Mouse (Mus musculus) limb, embryonic 11.5 days (tissue): ENCODE measurements around the gene Fbxw7. TPM values are rescaled to one million over a fixed set of nuclear protein-coding genes. Genes with fewer than 3 reads are reported as not detected.

Source experiments
- ATAC-seq: fragments of 200-750 bp; cut with Nextera tagmentation; 2 replicates; pipeline ENCODE4 v1.8.0; 2017; ENCODE audit warnings: low read depth; ENCODE audit not compliant: insufficient number of reproducible peaks, low FRiP score, low TSS enrichment
- DNase-seq: peaks from one replicate; pipeline ENCODE4 v3.0.0-alpha.2; 2015; ENCODE audit warnings: low spot score
- H3K27ac ChIP-seq: fragments of 300-500 bp; sonication (generic); replicated peaks from 2 replicates; pipeline ENCODE4 v1.5.1; 2014; ENCODE audit warnings: low read depth, mild to moderate bottlenecking, low read length
- H3K27me3 ChIP-seq: fragments of 300-500 bp; sonication (generic); 2 replicates; pipeline ENCODE4 v1.6.1; 2014; ENCODE audit warnings: mild to moderate bottlenecking, low read length, mixed read lengths; ENCODE audit not compliant: control insufficient read depth, insufficient read depth
- H3K36me3 ChIP-seq: fragments of 300-500 bp; sonication (generic); 2 replicates; pipeline ENCODE4 v1.6.1; 2014; ENCODE audit warnings: mild to moderate bottlenecking, low read length, moderate library complexity, mixed read lengths; ENCODE audit not compliant: control insufficient read depth, insufficient read depth
- H3K4me1 ChIP-seq: fragments of 300-500 bp; sonication (generic); 2 replicates; pipeline ENCODE4 v1.6.1; 2014; ENCODE audit warnings: low read length, mixed read lengths; ENCODE audit not compliant: control insufficient read depth, insufficient read depth
- H3K4me2 ChIP-seq: fragments of 300-500 bp; sonication (generic); 2 replicates; pipeline ENCODE4 v1.6.1; 2014; ENCODE audit warnings: low read depth, mild to moderate bottlenecking, moderate library complexity; ENCODE audit not compliant: severe bottlenecking
- H3K4me3 ChIP-seq: fragments of 300-500 bp; sonication (generic); 2 replicates; pipeline ENCODE4 v1.5.1; 2014; ENCODE audit warnings: low read depth, low read length
- H3K9ac ChIP-seq: fragments of 300-500 bp; sonication (generic); 2 replicates; pipeline ENCODE4 v1.6.1; 2014; ENCODE audit warnings: mild to moderate bottlenecking, low read length
- H3K9me3 ChIP-seq: fragments of 300-500 bp; sonication (generic); 2 replicates; pipeline ENCODE4 v1.6.1; 2016; ENCODE audit warnings: low read length; ENCODE audit not compliant: control insufficient read depth
- WGBS: fragments of 180-500 bp; shearing (Covaris S2); extraction: QIAGEN DNeasy Blood & Tissue Kit; methylation state at CpG from one replicate; pipeline ENCODE4 v1.1.7; 2014; 5-methylcytosine and 5-hydroxymethylcytosine counted together
- polyA plus RNA-seq: library from polyadenylated mRNA; unstranded; fragments of >200 nt; fragmentation: Nextera tagmentation; extraction: Ambion mirVana; gene quantifications from 2 replicates; pipeline ENCODE4 v1.2.1, GENCODE M21; 2014

The Fbxw7 gene
- polyA plus RNA-seq, 1 experiment from 2014 or later = 8.5 TPM

DNA sequence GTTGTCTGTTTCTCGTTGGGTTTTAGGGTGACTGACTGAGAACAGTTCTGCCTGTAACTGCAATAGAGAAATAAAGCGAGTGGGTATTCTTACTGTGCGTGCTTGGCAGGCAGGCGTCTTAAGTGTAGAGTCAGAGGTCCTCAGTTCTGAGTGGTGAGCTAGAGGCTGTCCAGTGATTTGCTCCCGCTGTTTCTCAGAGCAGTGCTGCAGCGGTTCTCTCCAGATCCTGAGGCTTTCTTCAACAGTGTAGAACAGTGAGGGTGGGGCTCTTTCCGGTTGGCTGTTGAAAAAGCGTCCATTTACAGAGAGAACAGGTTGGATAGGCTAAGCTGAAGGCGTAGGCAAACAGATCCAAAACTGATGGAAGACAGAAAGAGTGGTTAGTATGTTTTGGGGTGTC lies 60.2 kb downstream of the Fbxw7 start:
- Histone ChIP-seq H3K27ac (no peak overlapping the region), H3K4me1 (no peaks in the 10 kb centered on the region), H3K36me3 (no peaks in the 10 kb centered on the region), H3K4me3 (no peak overlapping the region), H3K4me2 (no peak overlapping the region), H3K27me3 (no peaks in the 10 kb centered on the region), H3K9me3 (no peaks in the 10 kb centered on the region), H3K9ac (no peak overlapping the region)
- ATAC-seq (no peak), DNase-seq (no peak)
- WGBS = 86% methylated on average over 9 of the region's 9 CpGs

DNA sequence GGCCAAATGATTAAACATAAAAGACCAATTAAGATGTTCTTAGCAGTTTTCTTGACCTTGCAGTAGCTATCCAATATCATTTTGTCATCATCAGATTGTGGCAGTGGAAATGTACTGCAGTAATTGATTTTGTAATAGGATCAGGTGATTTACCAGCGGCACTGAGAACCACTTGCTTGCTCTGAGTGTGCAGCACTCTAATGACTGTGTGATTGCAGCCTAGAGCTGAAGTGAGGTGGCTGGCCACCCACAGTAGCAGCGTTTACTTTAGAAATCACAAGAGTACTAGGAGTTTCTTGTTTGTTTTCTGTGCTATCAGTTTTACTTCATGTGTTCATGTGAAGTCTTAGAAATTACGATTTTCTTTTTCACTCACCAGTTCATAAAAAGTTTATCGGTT lies 61.1 kb downstream of the Fbxw7 start:
- ATAC-seq (no peak), DNase-seq (no peak)
- no peak overlapping the region for H3K9ac ChIP-seq
- no peaks in the 10 kb centered on the region for H3K4me1 ChIP-seq
- H3K27me3 ChIP-seq = no peaks in the 10 kb centered on the region
- WGBS = 81% methylated on average over 4 of the region's 4 CpGs
- H3K4me2 ChIP-seq = no peak overlapping the region
- no peaks in the 10 kb centered on the region for H3K9me3 ChIP-seq
- no peak overlapping the region for H3K27ac ChIP-seq
- H3K4me3 ChIP-seq = no peak overlapping the region
- no peaks in the 10 kb centered on the region for H3K36me3 ChIP-seq

DNA sequence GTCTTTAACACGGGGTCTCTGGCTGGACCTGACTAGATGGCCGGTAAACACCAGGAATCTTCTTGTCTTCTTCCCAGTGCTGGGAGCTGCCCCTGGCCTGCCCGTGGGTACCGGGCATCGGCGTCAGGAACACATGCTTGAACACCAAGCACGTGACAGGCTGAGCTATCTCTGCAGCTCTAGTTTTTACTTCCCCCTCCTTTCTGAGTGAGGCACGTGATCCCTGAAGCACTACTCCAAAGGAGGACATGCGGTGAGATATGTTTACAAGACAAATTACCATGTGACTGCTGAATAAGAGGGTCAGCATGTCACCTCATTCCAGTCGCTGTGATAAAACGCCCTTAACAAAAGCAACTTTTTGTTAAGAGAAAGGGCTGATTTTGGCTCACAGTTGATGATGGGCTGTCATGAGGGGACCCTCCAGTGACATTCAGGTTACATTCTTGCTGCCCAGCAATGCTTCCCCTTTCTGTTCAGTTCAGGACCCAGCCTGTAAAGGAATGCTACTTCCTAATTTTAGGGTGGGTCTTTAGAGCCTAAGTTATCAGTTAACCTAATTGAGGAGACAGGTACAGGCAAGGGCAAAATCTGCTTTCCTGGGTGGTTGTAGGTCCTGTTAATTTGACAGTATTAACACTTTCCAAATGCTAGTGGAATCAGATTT lies 68.9 kb downstream of the Fbxw7 start:
- WGBS = 64% methylated on average over 11 of the region's 11 CpGs
- no peaks in the 10 kb centered on the region for H3K36me3 ChIP-seq
- H3K4me1 ChIP-seq = no peaks in the 10 kb centered on the region
- H3K9me3 ChIP-seq = no peaks in the 10 kb centered on the region
- H3K4me2 ChIP-seq = no peak overlapping the region
- DNase-seq (no peak), ATAC-seq (no peak)
- H3K27me3 ChIP-seq = no peaks in the 10 kb centered on the region
- H3K27ac ChIP-seq = no peak overlapping the region
- H3K9ac ChIP-seq = no peak overlapping the region
- no peak overlapping the region for H3K4me3 ChIP-seq

DNA sequence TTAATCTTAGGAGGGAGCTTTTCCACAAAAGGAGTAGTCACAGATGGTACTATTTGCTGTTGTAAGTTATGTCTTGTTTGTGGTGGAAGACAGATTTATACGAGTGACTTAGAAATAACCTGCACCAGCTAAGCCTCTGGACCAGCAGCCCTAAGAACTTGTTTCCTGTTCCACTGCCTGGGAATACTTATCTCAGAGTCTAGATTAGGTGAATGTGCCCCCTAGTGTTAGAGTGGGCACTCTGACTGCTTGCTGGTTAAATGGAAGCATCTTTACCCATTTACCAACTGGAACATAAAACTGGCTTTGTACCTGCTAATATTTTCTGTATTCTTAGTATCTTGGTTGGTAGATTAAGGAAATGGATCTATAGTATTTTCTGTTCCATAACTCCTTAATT lies 74.6 kb downstream of the Fbxw7 start:
- no peak for ATAC-seq
- Histone ChIP-seq H3K36me3 (no peaks in the 10 kb centered on the region), H3K4me2 (no peak overlapping the region), H3K9me3 (no peaks in the 10 kb centered on the region), H3K9ac (no peak overlapping the region), H3K27ac (no peak overlapping the region), H3K4me3 (no peak overlapping the region), H3K27me3 (no peaks in the 10 kb centered on the region), H3K4me1 (no peaks in the 10 kb centered on the region)
- WGBS = 54% methylated on average over 1 of the region's 1 CpGs
- DNase-seq = no peak

DNA sequence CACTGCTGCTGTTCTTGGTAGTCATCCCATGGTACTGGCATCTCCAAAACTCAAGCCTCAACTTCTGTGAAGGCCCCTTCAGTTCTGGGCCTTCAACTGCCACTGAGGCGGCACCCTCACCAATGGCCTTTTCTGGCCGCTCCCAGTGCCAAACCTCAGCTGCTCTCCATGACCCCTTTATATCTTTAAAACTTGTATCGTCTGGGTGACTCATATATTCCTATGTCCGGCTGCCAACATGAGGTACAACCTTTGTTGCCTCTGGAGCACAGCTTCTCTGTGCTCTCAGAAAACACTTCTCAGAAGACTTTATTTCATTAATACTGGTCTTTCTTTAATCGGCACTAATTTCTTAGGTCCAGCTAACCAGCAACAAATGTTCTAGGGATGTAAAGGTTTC lies 75.9 kb downstream of the Fbxw7 start:
- no peaks in the 10 kb centered on the region for H3K27me3 ChIP-seq
- no peak overlapping the region for H3K27ac ChIP-seq
- H3K4me3 ChIP-seq = no peak overlapping the region
- H3K9me3 ChIP-seq = no peaks in the 10 kb centered on the region
- ATAC-seq = no peak
- H3K4me2 ChIP-seq = no peak overlapping the region
- H3K36me3 ChIP-seq = no peaks in the 10 kb centered on the region
- WGBS = 93% methylated on average over 5 of the region's 5 CpGs
- H3K4me1 ChIP-seq = no peaks in the 10 kb centered on the region
- no peak overlapping the region for H3K9ac ChIP-seq
- no peak for DNase-seq

DNA sequence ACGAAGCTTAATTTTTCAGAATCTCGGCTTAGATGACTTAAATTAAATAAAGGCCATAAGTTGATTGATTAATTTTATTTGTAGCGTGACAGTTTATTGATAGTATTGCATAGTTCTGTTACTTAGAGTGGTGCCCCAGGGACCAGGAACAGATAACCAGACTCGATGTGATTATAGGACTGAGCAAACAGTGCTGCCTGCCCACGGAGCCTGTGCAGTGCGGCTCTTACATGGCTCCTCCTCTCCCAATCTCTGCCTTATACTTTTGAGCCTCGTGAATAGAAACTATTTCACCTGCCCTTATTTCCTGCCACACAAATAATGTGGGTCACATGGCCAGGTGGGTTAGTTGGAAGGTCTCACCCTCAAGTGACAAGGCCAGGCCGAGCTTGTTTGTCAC lies 82.9 kb downstream of the Fbxw7 start:
- Histone ChIP-seq H3K27me3 (no peaks in the 10 kb centered on the region), H3K4me3 (no peak overlapping the region), H3K9ac (no peak overlapping the region), H3K27ac (no peak overlapping the region), H3K4me2 (no peak overlapping the region), H3K4me1 (no peaks in the 10 kb centered on the region), H3K9me3 (no peaks in the 10 kb centered on the region), H3K36me3 (no peaks in the 10 kb centered on the region)
- 93% methylated on average over 8 of the region's 8 CpGs for WGBS
- DNase-seq (no peak), ATAC-seq (no peak)

DNA sequence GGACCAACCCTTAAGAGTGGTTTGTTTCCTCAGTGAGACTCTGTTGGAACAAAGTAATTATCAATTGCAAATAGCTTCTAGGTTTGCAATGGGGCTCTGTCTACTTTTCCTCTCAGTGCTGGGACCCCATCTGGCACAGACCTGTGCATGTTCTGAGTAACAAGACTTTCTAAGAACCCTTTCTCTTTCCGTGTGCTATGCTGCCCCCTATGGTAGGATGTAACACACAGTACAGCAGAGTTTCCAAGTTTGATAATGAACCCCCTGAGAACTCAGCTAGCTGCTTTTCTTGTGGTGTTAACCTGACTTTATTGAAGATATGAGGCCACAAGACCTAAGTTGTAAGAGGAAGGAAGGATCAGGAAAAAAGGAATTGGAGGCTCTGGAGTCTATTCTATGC lies 91.5 kb downstream of the Fbxw7 start:
- H3K4me2 ChIP-seq = no peak overlapping the region
- H3K36me3 ChIP-seq = no peaks in the 10 kb centered on the region
- no peak overlapping the region for H3K4me3 ChIP-seq
- ATAC-seq (no peak), DNase-seq (peak; percentile 47)
- no peak overlapping the region for H3K27ac ChIP-seq
- no peaks in the 10 kb centered on the region for H3K4me1 ChIP-seq
- no peak overlapping the region for H3K9ac ChIP-seq
- no peaks in the 10 kb centered on the region for H3K9me3 ChIP-seq
- no peaks in the 10 kb centered on the region for H3K27me3 ChIP-seq
- 27% methylated on average over 1 of the region's 1 CpGs for WGBS

DNA sequence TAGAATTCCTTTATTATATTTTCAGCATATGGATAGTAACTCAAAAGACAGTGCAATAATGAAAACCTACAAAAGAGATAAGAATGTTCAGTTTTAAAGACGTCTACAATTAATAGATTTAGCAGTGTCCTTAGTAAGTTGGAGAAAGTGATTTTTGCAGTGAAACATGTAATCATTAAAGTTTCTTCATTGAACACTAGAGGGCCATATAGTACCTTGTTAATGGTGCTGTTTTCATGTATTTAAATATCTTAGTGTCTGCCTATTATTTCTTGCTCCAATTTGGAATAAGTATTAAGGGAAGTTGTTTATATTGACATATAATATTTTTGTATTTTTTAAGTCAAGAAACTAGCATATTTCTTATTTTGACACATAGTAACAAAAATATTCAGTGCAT lies 99.2 kb downstream of the Fbxw7 start:
- H3K4me1 ChIP-seq = no peaks in the 10 kb centered on the region
- no peaks in the 10 kb centered on the region for H3K27me3 ChIP-seq
- DNase-seq (no peak), ATAC-seq (no peak)
- H3K27ac ChIP-seq = no peak overlapping the region
- 60% methylated on average over 1 of the region's 1 CpGs for WGBS
- no peaks in the 10 kb centered on the region for H3K36me3 ChIP-seq
- no peaks in the 10 kb centered on the region for H3K9me3 ChIP-seq
- no peak overlapping the region for H3K9ac ChIP-seq
- no peak overlapping the region for H3K4me3 ChIP-seq
- H3K4me2 ChIP-seq = no peak overlapping the region
